Mouse (Mus musculus): ENCODE measurements around the gene Fh1.

DNA sequence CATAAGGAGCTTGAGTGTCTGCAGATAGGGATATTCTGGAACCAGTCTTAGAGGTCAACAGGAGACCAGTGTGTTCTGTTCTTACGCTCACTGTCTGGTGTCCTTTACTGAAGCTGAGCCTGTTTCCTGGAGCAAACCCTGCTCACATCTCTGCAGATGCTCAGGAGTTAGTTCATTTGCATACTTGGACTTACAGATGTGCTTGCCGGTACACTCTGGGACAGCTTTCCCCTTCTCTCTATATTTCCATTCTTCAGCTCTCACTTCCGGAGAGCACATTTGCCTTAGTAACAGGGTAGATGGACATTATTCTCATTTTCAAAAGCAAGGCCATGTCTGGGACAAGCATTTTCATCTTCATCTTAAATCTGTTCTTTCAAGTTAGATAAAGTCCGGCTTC lies 23.2 kb upstream of the Fh1 start:
- no peak for TF ChIP-seq MYOG (IDR thresholded peaks at IDR 0.05; ENCODE audit: control insufficient read depth in 1 of 3, insufficient read depth in 1 of 3, insufficient read length in 2 of 3, low read depth in 2 of 3)
- no peak for TF ChIP-seq POLR2A (IDR thresholded peaks at IDR 0.05; ENCODE audit: insufficient read length, low read depth)
- no peak for TF ChIP-seq SRF (IDR thresholded peaks at IDR 0.05; ENCODE audit: control insufficient read depth, insufficient read length, low read depth)
- TF ChIP-seq POLR2AphosphoS2 (IDR thresholded peaks at IDR 0.05; ENCODE audit: insufficient read length, low read depth): no peak
- no peak for TF ChIP-seq MAX (IDR thresholded peaks at IDR 0.05; ENCODE audit: low read depth)
- no peak for TF ChIP-seq TCF12 (IDR thresholded peaks at IDR 0.05; ENCODE audit: insufficient read depth, poor library complexity, severe bottlenecking)
- no peak for TF ChIP-seq USF1 (IDR thresholded peaks at IDR 0.05; ENCODE audit: low read depth)
- TF ChIP-seq CEBPB (IDR thresholded peaks at IDR 0.05; ENCODE audit: insufficient read depth, poor library complexity, severe bottlenecking): no peak
